Mouse (Mus musculus): ENCODE data around the gene Slc1a5.

GRCm38 (mm10) chr7:16841561-16842560 lies 60.7 kb downstream of the Slc1a5 start:
- TF ChIP-seq CTCF (IDR thresholded peaks at IDR 0.05; ENCODE audit: low read depth) (no peak), EP300 (IDR thresholded peaks at IDR 0.05; ENCODE audit: low read depth) (no peak)
